Mouse (Mus musculus): ENCODE results near the gene Egr4.

GRCm38 (mm10) chr6:85472542-85472941, 40.8 kb downstream of the Egr4 start:
- no peak for TF ChIP-seq CTCF (IDR thresholded peaks at IDR 0.05; ENCODE audit: extremely low read depth, insufficient read depth, low read length)
- no peak for TF ChIP-seq POLR2A (IDR thresholded peaks at IDR 0.05; ENCODE audit: extremely low read depth, insufficient read depth, low read length)

All from cortical plate, adult 2 months (tissue).